Mouse (Mus musculus) G1E (cell line): ENCODE measurements at regions not wholly inside any gene's neighbourhood (a gene's known extent, or its start where the extent isn't known, plus 50 kb on each side); places are given as distances from the start of the nearest gene placed in this dataset.

Source experiments
- ATAC-seq: 2 replicates; pipeline ENCODE4 v1.8.0; 2016; ENCODE audit warnings: mild to moderate bottlenecking; ENCODE audit not compliant: insufficient number of reproducible peaks, poor library complexity, low FRiP score, severe bottlenecking; ENCODE audit errors: extremely low read depth
- DNase-seq: peaks from one replicate; pipeline ENCODE4 v3.0.0; 2012; ENCODE audit warnings: low spot score
- H3K27me3 ChIP-seq: 2 replicates; pipeline ENCODE4 v1.6.1; 2012; ENCODE audit warnings: mild to moderate bottlenecking, low read length, inconsistent platforms; ENCODE audit not compliant: insufficient read depth
- H3K36me3 ChIP-seq: replicated peaks from 2 replicates; pipeline ENCODE3; 2012; ENCODE audit warnings: mild to moderate bottlenecking, inconsistent platforms
- H3K4me1 ChIP-seq: 2 replicates; pipeline ENCODE4 v1.6.1; 2012; ENCODE audit warnings: low read depth, low read length, inconsistent platforms, mixed read lengths; ENCODE audit not compliant: insufficient read depth
- H3K4me3 ChIP-seq: 2 replicates; pipeline ENCODE4 v1.5.1; 2012; ENCODE audit warnings: low read depth, mild to moderate bottlenecking, inconsistent platforms, low read length, moderate library complexity, mixed read lengths
- H3K9me3 ChIP-seq: replicated peaks from 2 replicates; pipeline ENCODE4 v1.6.1; 2012; ENCODE audit warnings: inconsistent platforms
- CTCF ChIP-seq: IDR thresholded peaks from 2 replicates; pipeline ENCODE4 v1.5.1; 2012; ENCODE audit warnings: low read depth, low read length, inconsistent platforms, mixed read lengths
- GATA1 ChIP-seq: IDR thresholded peaks from 2 replicates; pipeline ENCODE4 v1.6.1; 2012; ENCODE audit warnings: borderline replicate concordance, low read length, inconsistent platforms, mixed read lengths
- GATA2 ChIP-seq: IDR thresholded peaks from 2 replicates; pipeline ENCODE4 v1.6.1; 2012; ENCODE audit warnings: low read depth, low read length, inconsistent platforms, borderline replicate concordance
- POLR2AphosphoS5 ChIP-seq: IDR thresholded peaks from 2 replicates; pipeline ENCODE4 v1.6.1; 2012; ENCODE audit warnings: low read depth, low read length, inconsistent platforms; ENCODE audit not compliant: insufficient replicate concordance
- TAL1 ChIP-seq: conservative IDR thresholded peaks from 2 replicates; pipeline ENCODE4 v1.6.1; 2012; ENCODE audit warnings: low read depth, low read length, inconsistent platforms, mixed read lengths

- H3K9me3 ChIP-seq: no peaks in the 10 kb centered on the region
- no peaks in the 10 kb centered on the region for H3K36me3 ChIP-seq
- H3K4me3 ChIP-seq: no peak overlapping the region
- no peak for DNase-seq
- TF ChIP-seq TAL1 (no peak), CTCF (no peak), GATA2 (no peak), GATA1 (no peak), POLR2AphosphoS5 (no peak)
- peaks cover 46% of the 10 kb centered on the region for H3K27me3 ChIP-seq
- peaks cover 3% of the 10 kb centered on the region; the same call in 1 of the 2 replicates for H3K4me1 ChIP-seq
- ATAC-seq: no peak
Measured at GRCm38 (mm10) chr6:67125715-67126312, 88.6 kb upstream of the Gadd45a start.

- no peak overlapping the region for H3K4me3 ChIP-seq
Measured at GRCm38 (mm10) chr6:67124089-67124488, 86.8 kb upstream of the Gadd45a start.

GRCm38 (mm10) chr6:67123071-67123470 is 85.8 kb upstream of the Gadd45a start:
- no peak for DNase-seq
- Histone ChIP-seq H3K9me3 (no peaks in the 10 kb centered on the region), H3K36me3 (no peaks in the 10 kb centered on the region), H3K27me3 (peaks cover 37% of the 10 kb centered on the region), H3K4me1 (peaks cover 3% of the 10 kb centered on the region; the same call in 1 of the 2 replicates), H3K4me3 (no peak overlapping the region)
- ATAC-seq: no peak
- TF ChIP-seq POLR2AphosphoS5 (no peak), GATA2 (no peak), TAL1 (no peak), GATA1 (no peak), CTCF (no peak)

More at GRCm38 (mm10) chr6:67124089-67124488, 86.8 kb upstream of the Gadd45a start:
- Histone ChIP-seq H3K4me1 (peaks cover 3% of the 10 kb centered on the region; the same call in 1 of the 2 replicates), H3K36me3 (no peaks in the 10 kb centered on the region), H3K9me3 (no peaks in the 10 kb centered on the region), H3K27me3 (peaks cover 41% of the 10 kb centered on the region)
- 0 out of 2 replicates have a peak, but pooled peaks have one; percentile 22 for ATAC-seq
- DNase-seq: no peak
- TF ChIP-seq GATA2 (no peak), POLR2AphosphoS5 (no peak), GATA1 (no peak), CTCF (no peak), TAL1 (no peak)

- ATAC-seq (no peak), DNase-seq (no peak)
- Histone ChIP-seq H3K27me3 (peaks cover 39% of the 10 kb centered on the region), H3K36me3 (no peaks in the 10 kb centered on the region), H3K9me3 (no peaks in the 10 kb centered on the region), H3K4me1 (no peaks in the 10 kb centered on the region), H3K4me3 (no peak overlapping the region)
- TF ChIP-seq GATA2: no peak
- no peak for TF ChIP-seq TAL1
- no peak for TF ChIP-seq POLR2AphosphoS5
- no peak for TF ChIP-seq CTCF
- no peak for TF ChIP-seq GATA1
Measured at GRCm38 (mm10) chr6:67116306-67116705, 79.0 kb upstream of the Gadd45a start.

GRCm38 (mm10) chr6:67115505-67116303 is 78.4 kb upstream of the Gadd45a start:
- Histone ChIP-seq H3K4me1 (no peaks in the 10 kb centered on the region), H3K4me3 (no peak overlapping the region), H3K9me3 (no peaks in the 10 kb centered on the region), H3K36me3 (no peaks in the 10 kb centered on the region), H3K27me3 (peaks cover 44% of the 10 kb centered on the region)
- TF ChIP-seq POLR2AphosphoS5 (no peak), TAL1 (no peak), GATA2 (no peak), CTCF (no peak), GATA1 (no peak)
- no peak for DNase-seq
- ATAC-seq: no peak

GRCm38 (mm10) chr6:67114753-67115152 is 77.5 kb upstream of the Gadd45a start:
- TF ChIP-seq CTCF: no peak
- TF ChIP-seq POLR2AphosphoS5: no peak
- DNase-seq (no peak), ATAC-seq (no peak)
- no peaks in the 10 kb centered on the region for H3K36me3 ChIP-seq
- H3K9me3 ChIP-seq: no peaks in the 10 kb centered on the region
- no peaks in the 10 kb centered on the region for H3K4me1 ChIP-seq
- peaks cover 49% of the 10 kb centered on the region for H3K27me3 ChIP-seq
- H3K4me3 ChIP-seq: no peak overlapping the region
